Mouse (Mus musculus): ENCODE measurements around the gene Rpain. TPM values are rescaled to one million over a fixed set of nuclear protein-coding genes. Genes with fewer than 3 reads are reported as not detected.

Gene Rpain
- total and polyA plus RNA-seq, 3 experiments: 54.1 to 80.6 (median 64.6) TPM

DNA sequence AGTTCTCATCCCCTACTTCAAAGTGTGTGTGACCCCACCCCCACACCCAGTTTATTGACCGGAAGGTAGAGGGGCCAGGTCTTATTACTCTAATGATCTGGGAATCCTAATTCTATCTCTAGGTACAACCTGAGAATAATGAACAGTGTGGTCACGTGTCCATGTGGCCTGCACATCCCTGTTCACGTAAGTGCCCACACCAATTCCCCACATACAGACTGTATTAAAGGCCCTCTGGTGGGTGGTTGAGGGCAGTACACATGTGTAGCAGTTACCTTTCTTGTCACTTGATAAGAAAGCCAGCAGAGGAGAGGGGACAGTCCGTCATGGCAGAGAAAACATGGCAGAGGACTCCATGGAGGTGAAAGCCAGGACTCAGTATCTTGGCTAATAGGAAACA is 3.9 kb downstream of the Rpain start:
- in situ Hi-C loops (cut with MboI; ENCODE audit: low pct_ligation_motif_present, low pct_unique_long_range_greater_than_20kb, low sequenced_read_pairs): no loop called here
- Histone ChIP-seq H3K9me3 (replicated peaks; ENCODE audit: low read length) (peaks cover 3% of the 10 kb centered on the region), H3K27ac (ENCODE audit: insufficient read depth, low read depth) (no peak overlapping the region), H3K4me1 (ENCODE audit: control insufficient read depth in 1 of 2, insufficient read depth in 2 of 2) (peaks cover 3 to 22% of the 10 kb centered on the region in 2 experiments; a peak in 3 of 4 replicates), H3K27me3 (replicated peaks) (no peaks in the 10 kb centered on the region), H3K36me3 (replicated peaks in 1 of 2; ENCODE audit: control insufficient read depth in 1 of 2, insufficient read depth in 1 of 2, low read length in 1 of 2) (peaks cover 56 to 73% of the 10 kb centered on the region in 2 experiments), H3K9ac (ENCODE audit: insufficient read depth, low read depth) (no peak overlapping the region), H3K79me2 (replicated peaks; ENCODE audit: control insufficient read depth, extremely low read depth, insufficient read depth, poor library complexity, severe bottlenecking) (peaks cover 10% of the 10 kb centered on the region), H3K4me3 (replicated peaks in 1 of 3; ENCODE audit: low read depth in 2 of 3, low read length in 2 of 3, poor library complexity in 1 of 3) (no peak overlapping the region), H3K4me2 (ENCODE audit: insufficient read depth, low read depth, poor library complexity, severe bottlenecking) (no peak overlapping the region)
- DNase-seq (ENCODE audit: extremely low read depth): peak; percentile 56
- no peak for TF ChIP-seq ZNF384 (IDR thresholded peaks at IDR 0.05; ENCODE audit: low read depth, low read length)
- no peak for TF ChIP-seq USF1 (IDR thresholded peaks at IDR 0.05; ENCODE audit: low read depth, low read length)
- no peak for TF ChIP-seq GABPA (IDR thresholded peaks at IDR 0.05; ENCODE audit: insufficient replicate concordance, low read depth, low read length)
- TF ChIP-seq RCOR1 (conservative IDR thresholded peaks at IDR 0.05; ENCODE audit: low read depth, low read length): no peak
- no peak for TF ChIP-seq HCFC1 (IDR thresholded peaks at IDR 0.05; ENCODE audit: low read depth, low read length)
- TF ChIP-seq JUND (conservative IDR thresholded peaks at IDR 0.05; ENCODE audit: low read depth, low read length): no peak
- no peak for TF ChIP-seq IRF4 (IDR thresholded peaks at IDR 0.05; ENCODE audit: low read depth, low read length)
- TF ChIP-seq JUN (IDR thresholded peaks at IDR 0.05; ENCODE audit: insufficient read depth, low read depth, low read length): no peak
- TF ChIP-seq E2F4 (IDR thresholded peaks at IDR 0.05; ENCODE audit: insufficient replicate concordance, low read depth, low read length): no peak
- no peak for TF ChIP-seq TBP (conservative IDR thresholded peaks at IDR 0.05; ENCODE audit: low read depth, low read length)
- TF ChIP-seq USF2 (conservative IDR thresholded peaks at IDR 0.05; ENCODE audit: low read depth, low read length): no peak
- TF ChIP-seq ETS1 (conservative IDR thresholded peaks at IDR 0.05; ENCODE audit: low read depth, low read length): no peak
- TF ChIP-seq ELF1 (IDR thresholded peaks at IDR 0.05; ENCODE audit: low read depth, low read length): no peak
- TF ChIP-seq MAFK (IDR thresholded peaks at IDR 0.05; ENCODE audit: insufficient replicate concordance, low read length): no peak
- TF ChIP-seq CTCF (conservative IDR thresholded peaks at IDR 0.05 in 1 of 2, IDR thresholded peaks at IDR 0.05 in 1 of 2; ENCODE audit: low read depth in 2 of 2, low read length in 2 of 2): peak; percentile 61 to 62
- no peak for TF ChIP-seq BHLHE40 (IDR thresholded peaks at IDR 0.05; ENCODE audit: low read depth, low read length)
- TF ChIP-seq TCF12 (IDR thresholded peaks at IDR 0.05; ENCODE audit: low read depth, low read length): no peak
- no peak for TF ChIP-seq POLR2AphosphoS2 (IDR thresholded peaks at IDR 0.05; ENCODE audit: low read depth, low read length)
- no peak for TF ChIP-seq NRF1 (IDR thresholded peaks at IDR 0.05; ENCODE audit: low read depth, low read length)
- peak; percentile 8 for TF ChIP-seq RAD21 (IDR thresholded peaks at IDR 0.05; ENCODE audit: low read depth, low read length)
- no peak for TF ChIP-seq ZC3H11A (IDR thresholded peaks at IDR 0.05; ENCODE audit: low read depth, low read length)
- TF ChIP-seq PAX5 (IDR thresholded peaks at IDR 0.05; ENCODE audit: low read length): no peak
- TF ChIP-seq MEF2A (IDR thresholded peaks at IDR 0.05; ENCODE audit: borderline replicate concordance, low read depth, low read length): no peak
- TF ChIP-seq MYC (IDR thresholded peaks at IDR 0.05; ENCODE audit: low read depth, low read length): peak; percentile 40; the same call in 1 of the 2 replicates
- TF ChIP-seq SMC3 (IDR thresholded peaks at IDR 0.05; ENCODE audit: low read depth, low read length): peak; percentile 32; the same call in 1 of the 2 replicates
- no peak for TF ChIP-seq CHD2 (IDR thresholded peaks at IDR 0.05; ENCODE audit: low read length)
- no peak for TF ChIP-seq CHD1 (IDR thresholded peaks at IDR 0.05; ENCODE audit: low read depth, low read length)
- TF ChIP-seq EP300 (IDR thresholded peaks at IDR 0.05; ENCODE audit: low read length): no peak
- TF ChIP-seq POLR2A (IDR thresholded peaks at IDR 0.05; ENCODE audit: low read depth, low read length): no peak
- no peak for TF ChIP-seq SIN3A (IDR thresholded peaks at IDR 0.05; ENCODE audit: low read length)
- dilution Hi-C loops (cut with MboI; ENCODE audit: extremely low pct_ligation_motif_present, extremely low pct_unique_long_range_greater_than_20kb, low sequenced_read_pairs): no loop called here

Data from CH12.LX (cell line).